Mouse (Mus musculus) left cerebral cortex, adult 2 months (tissue): Measurements from ENCODE around the gene Nxpe3. TPM values are rescaled to one million over a fixed set of nuclear protein-coding genes. Genes with fewer than 3 reads are reported as not detected.

ENCODE experiments used
- DNase-seq, 2 experiments: peaks; one replicate each; pipeline ENCODE4 v3.0.0; 2021 to 2022; ENCODE audit warnings: low spot score in 2 of 2, mixed read lengths in 1 of 2; ENCODE audit errors: extremely low spot score in 1 of 2
- H3K27ac ChIP-seq: fragments of 200-600 bp; 2 replicates; pipeline ENCODE4 v1.8.1; 2022
- H3K4me3 ChIP-seq: fragments of 200-600 bp; 2 replicates; pipeline ENCODE4 v1.8.1; 2022
- CTCF ChIP-seq: fragments of 200-600 bp; IDR thresholded peaks from 2 replicates; pipeline ENCODE4 v1.8.1; 2022; ENCODE audit warnings: antibody characterized with exemption, mild to moderate bottlenecking, moderate library complexity
- intact Hi-C: fragments of 180-260 bp; cut with DNase I; formaldehyde crosslinking; loops from one replicate; pipeline ENCODE4 v1.15.1; 2025
- long read RNA-seq, 2 experiments: library from polyadenylated mRNA; stranded (forward); transcript quantifications; one replicate each; pipeline ENCODE4 v2.0.0; 2021; ENCODE audit warnings: borderline mapping rate in 2 of 2
- total RNA-seq, 2 experiments: library from RNA; stranded (reverse); gene quantifications; 2 replicates each; pipeline ENCODE4 v1.2.3; 2021

Nxpe3 gene
- 10 to 100 TPM in 1 of 2 experiments, 1 to 10 TPM in 1; 9.4 to 10.9 TPM for total RNA-seq
- long read RNA-seq, experiment 1, partial matches to known transcripts, result 1 of 3 reads
- long read RNA-seq, experiment 1, other reads (novel, unspliced or antisense), result 2 of 3 reads
- long read RNA-seq, experiment 2, partial matches to known transcripts, result 0 of 2 reads
- long read RNA-seq, experiment 2, other reads (novel, unspliced or antisense), result 2 of 2 reads

DNA sequence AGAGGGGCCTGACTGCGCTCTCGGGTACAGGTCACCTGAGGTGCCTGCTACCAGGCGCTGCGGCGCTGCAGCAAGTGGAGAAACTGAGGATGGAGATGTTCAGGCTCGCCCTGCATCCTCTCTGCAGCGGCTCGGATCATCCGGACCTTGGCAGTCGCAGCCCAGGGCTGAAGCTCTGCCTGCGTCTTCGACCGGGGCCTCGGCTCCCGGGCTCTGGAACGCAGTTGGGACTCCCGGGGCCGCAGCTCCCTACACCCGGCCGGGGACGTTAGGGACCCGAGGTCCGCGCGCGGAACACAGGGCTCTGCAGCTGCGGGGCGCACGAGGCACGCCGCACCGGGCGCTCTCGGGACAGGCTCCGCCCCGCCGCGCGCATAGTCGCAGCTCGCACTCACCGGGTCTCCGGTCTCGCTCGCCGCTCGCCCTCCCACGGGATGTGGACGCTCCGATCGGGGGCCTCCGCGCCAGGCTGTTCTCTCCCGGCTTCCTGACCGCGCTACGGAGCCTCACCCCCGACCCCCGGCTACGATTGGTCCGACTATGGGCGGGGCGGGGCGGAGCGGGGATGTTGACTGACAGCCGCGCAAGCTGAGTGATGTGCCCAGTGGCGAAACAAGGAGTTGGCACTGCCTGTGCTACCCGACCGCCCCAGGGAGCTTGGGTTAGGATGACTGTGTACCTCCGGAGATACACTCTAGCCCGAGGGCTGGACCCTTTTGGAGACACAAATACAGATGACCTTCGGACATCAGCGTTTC is at the start of gene Nxpe3:
Gene Nxpe3, minus strand, starts transcription at position 393 of the 758 bp plus-strand sequence.
- Histone ChIP-seq H3K4me3 (peak within 1 kb of the TSS; percentile 89), H3K27ac (peak within 1 kb of the TSS; percentile 87)
- intact Hi-C loops, result loop anchor here (1.0 kb wide), 1 partner anchor 39 kb away; the partner anchor contains the start of gene Cep97
- TF ChIP-seq CTCF, result peak; percentile 26
- DNase-seq, result peak; percentile 87 to 89

DNA sequence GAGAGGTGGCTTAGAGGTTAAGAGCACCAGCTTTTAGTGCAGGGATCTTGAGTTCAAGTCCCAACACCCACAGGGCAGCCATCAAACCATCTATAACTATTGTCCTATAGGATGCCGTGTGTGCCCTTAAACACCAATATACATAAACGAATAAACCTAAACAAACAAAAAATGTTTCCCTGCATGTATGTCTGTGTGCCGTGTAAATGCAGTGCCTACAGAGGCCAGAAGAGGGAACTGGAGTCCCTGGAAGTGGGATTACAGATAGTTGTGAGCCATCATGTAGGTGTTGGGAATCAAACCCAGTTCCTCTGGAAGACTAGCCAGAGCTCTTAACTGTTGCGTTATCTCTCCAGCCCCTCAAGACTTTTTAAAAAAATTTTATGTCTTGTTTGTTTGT is 45.7 kb upstream of the Nxpe3 start:
- H3K4me3 ChIP-seq, result no peak overlapping the region
- no peak overlapping the region for H3K27ac ChIP-seq
- no peak for TF ChIP-seq CTCF
- intact Hi-C loops, result no loop called here
- DNase-seq, result no peak

DNA sequence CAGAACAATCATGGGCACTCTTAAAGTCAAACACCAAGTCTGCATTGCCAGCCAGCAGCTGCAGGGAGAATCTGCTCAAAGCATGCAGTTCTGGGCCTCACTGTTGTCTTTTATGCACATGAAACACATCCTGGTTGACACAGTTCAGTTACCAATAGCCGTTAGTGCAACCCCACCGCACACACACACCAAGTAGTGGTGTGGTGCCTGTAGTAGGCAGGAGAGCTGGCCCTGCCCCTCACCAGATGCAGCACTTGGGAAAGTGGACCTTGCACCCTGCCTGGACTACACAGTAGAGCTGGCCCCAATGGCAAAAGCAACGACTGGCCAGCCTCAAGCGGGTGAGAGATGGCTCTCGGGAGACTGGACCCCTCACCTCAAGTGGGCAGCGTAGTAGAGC is 44.6 kb upstream of the Nxpe3 start:
- TF ChIP-seq CTCF, result no peak
- no peak for DNase-seq
- H3K4me3 ChIP-seq, result no peak overlapping the region
- H3K27ac ChIP-seq, result no peak overlapping the region
- intact Hi-C loops, result no loop called here

DNA sequence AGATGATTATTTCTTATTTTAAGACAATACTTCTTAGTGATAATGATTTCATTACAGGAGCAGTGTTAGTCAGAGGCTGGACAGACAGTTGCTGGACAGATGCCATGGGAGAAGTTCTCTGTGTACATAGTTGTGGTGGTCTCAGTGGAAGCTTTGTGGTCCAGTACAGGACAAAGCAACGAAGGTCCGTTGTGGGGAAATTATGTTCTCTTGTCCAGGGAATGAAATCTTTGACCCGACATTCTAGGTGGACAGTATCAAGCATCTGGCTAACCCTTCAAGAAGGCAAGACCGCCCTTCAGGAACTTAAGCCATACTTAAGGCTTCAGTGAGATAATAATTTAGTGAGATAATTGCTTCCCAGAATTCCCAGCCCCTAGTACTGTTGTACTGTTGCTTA is 43.7 kb upstream of the Nxpe3 start:
- DNase-seq, result no peak
- intact Hi-C loops, result no loop called here
- TF ChIP-seq CTCF, result no peak

DNA sequence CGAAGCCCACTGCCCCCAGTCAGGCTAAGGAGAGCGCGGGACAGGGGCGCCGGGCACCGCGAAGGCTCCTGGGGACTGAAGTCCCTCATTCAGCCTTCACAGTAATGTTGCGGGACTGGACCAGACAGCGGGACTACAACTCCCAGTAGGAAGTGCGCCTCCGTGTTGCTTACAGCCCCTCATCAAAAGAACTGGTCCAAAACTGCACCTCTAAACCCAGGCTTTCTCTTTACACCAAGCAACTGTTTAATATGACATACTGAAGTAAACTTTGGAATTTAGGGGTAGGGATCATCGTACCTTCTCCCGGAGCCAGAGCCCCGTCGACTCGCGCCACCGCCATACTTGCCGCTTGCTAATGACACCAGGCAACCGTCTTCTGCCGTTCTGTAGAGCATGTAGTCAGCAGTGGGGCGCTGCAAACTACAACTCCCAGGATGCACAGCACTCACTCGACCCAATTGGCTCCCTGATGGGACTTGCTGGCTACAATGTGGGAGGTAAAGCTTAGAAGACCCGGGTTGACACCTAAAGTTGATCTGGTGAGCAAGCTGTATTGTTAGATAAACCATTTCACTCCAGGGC is 39.5 kb upstream of the Nxpe3 start, which contains the start of gene Cep97:
Gene Cep97, minus strand, starts transcription at position 403 of the 585 bp plus-strand sequence.
- DNase-seq, result peak; percentile 89 to 90
- no peak for TF ChIP-seq CTCF
- intact Hi-C loops, result loop anchor here (1.0 to 2.0 kb wide), 2 partner anchors 32 to 39 kb away; partner anchors contain the start of genes Nxpe3 and Rpl24
- peak within 1 kb of the TSS; percentile 62 for H3K4me3 ChIP-seq
- H3K27ac ChIP-seq, result peak within 1 kb of the TSS; percentile 87

More for the DNA sequence above, 43.7 kb upstream of the Nxpe3 start:
- Histone ChIP-seq H3K4me3 (no peak overlapping the region), H3K27ac (no peak overlapping the region)

DNA sequence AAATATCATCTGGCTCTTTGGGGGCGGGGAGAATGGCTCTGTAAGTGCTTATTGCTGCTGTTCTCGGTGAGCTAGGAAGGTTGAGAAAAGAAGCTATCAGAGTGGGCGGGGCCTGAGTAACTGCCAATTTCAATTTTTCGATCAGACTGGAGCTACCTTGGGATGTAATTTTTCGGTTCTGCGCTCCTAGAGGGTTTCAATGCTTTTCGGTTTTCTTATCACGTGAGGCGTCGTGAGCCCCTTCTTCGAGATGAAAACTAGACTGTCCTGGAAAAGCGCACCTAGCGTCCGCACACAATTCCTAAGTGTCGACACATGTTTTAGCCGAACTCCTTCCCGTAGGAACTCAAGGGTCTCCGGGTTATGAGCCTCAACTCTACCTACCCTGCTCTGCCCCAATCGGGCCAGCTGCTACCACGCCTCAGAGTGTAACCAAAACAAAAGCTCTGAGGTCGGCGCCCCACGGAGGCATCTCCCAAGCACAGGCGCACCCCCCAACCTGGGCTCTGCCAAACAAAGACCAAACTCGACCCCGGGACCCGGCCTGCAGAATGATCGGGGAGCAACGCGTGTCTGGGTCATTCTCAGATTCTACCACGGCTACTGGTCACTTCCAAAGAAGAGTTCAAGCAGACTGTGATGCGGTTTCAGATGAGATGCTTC is 38.7 kb upstream of the Nxpe3 start:
- Histone ChIP-seq H3K27ac (peak overlapping the region; percentile 87), H3K4me3 (peak overlapping the region; percentile 62)
- peak; percentile 4; the same call in 1 of the 2 replicates for TF ChIP-seq CTCF
- DNase-seq, result peak; percentile 12 to 36
- intact Hi-C loops, result loop anchor here (1.0 to 2.0 kb wide), 2 partner anchors 33 to 39 kb away; partner anchors contain the start of genes Nxpe3 and Rpl24

DNA sequence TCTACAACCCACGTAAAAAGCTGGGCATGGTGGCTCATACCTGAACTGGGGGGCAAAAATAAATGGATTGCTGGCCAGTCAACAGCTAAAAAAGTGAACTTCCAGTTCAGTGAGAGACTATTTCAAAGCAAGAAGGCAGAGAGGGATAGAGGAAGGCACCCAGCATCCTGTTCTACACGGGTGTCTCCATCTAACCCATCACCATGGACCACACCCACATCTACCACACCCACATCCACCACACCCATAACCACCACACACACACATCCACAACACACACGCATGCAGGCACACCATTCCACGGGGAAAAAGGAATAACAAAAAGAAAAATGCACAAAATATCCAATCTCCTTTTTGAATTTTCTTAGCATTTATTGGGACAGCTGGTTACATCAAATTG is 28.9 kb upstream of the Nxpe3 start:
- intact Hi-C loops, result no loop called here
- H3K27ac ChIP-seq, result no peak overlapping the region
- TF ChIP-seq CTCF, result no peak
- no peak for DNase-seq
- no peak overlapping the region for H3K4me3 ChIP-seq

DNA sequence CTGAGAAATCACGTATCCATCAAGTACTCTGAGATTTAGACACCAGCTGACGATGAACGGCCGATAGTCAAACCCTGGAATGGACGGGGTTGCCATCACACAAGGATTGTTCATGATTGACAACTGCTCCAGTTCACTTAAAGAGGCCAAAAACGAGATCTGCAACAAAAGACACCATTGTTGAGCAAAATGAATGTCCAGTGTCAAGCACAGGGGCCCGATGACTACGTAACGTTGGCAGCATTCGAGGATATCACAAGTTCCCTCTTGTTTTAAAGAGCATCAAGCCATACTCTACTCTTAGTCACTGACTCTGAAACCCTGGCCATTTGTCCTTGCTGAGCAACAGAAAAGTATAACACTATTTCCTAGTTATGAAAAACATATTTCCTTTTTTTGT is 27.0 kb upstream of the Nxpe3 start:
- no peak overlapping the region for H3K27ac ChIP-seq
- DNase-seq, result no peak
- no peak for TF ChIP-seq CTCF
- intact Hi-C loops, result no loop called here
- H3K4me3 ChIP-seq, result no peak overlapping the region

DNA sequence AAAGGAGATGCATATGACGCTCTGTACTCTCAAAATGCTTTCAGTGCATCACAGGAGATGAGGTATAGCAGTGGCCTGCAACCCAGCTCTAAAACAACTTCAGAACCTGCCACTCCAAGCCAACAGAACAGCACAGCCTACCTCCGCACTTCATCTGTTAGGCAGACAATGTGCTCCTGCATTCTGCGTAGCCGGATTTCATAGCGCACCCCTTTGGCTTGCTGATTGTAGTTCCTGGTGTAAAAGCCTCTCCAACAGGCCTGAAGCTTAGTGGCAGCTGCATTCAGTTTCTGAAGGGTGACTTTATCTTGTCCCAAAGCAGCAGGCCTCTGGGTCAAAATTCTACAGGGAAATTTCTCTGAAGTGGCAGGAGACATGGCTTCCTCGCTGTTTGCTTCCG is 19.6 kb upstream of the Nxpe3 start:
- DNase-seq, result no peak
- Histone ChIP-seq H3K27ac (no peak overlapping the region), H3K4me3 (no peak overlapping the region)
- TF ChIP-seq CTCF, result no peak
- intact Hi-C loops, result no loop called here

DNA sequence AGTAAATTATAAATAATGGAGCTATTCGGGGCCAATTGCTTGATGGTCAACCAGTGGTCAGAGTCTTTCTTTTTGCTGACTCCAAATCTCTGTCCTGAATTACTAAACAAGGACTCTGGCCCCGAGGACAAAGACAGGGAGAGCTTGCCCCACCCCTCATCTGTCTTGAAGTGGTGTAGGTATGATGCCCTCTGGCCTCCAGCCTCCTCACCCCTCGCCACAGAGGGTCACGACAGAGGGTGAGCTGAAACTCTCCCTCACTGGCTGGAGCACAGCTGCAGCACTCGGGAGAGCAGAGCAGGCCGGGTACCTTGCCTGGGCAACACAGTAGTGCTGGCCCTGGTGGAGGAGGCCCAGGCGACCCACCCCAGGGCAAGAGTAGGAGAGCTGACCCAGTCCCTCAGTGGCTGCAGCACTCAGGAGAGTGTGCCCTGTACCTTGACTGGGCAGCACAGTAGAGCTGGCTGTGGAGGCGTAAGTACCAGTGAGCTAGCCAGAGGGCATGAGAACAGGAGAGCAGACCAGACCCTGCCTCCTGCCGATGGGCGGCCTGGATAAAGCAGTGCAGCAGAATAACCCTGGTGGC is 15.2 kb upstream of the Nxpe3 start:
- TF ChIP-seq CTCF, result no peak
- no peak for DNase-seq
- Histone ChIP-seq H3K4me3 (no peak overlapping the region), H3K27ac (no peak overlapping the region)
- intact Hi-C loops, result no loop called here

DNA sequence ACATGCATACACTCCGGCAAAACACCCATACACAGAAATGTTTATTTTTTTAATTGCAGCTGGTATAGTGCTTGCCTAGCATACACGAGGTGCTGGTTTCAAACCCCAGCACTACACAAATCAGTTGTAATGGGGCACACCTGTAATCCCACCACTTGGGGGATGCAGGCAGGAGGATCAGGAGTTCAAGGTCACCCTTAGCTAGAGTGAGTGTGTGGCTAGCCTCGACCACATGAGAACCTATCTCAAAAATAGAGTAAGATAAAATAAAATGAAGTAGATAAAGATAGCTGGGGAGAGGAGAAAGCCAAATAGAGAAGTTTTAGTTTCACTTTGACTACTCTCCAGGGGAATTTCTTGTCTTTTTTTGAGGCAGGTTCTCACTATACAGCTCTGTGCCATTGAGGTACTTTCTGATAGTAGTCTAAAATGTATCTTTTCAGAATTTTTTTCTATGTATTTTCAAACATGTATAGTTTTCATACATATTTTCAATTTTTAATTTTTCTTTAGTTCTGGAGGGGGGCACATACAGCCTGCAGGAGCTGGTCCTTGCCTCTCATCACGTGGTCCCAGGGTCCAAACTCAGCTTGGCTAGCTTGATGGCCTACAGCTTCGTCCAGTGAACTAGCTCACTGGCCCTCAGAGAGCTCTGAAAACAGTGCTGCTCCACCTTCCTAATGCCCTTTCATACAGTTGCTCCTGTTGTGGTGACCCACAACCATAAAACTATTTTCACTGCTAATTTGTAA is 12.0 kb upstream of the Nxpe3 start:
- DNase-seq, result no peak
- TF ChIP-seq CTCF, result no peak
- H3K4me3 ChIP-seq, result no peak overlapping the region
- intact Hi-C loops, result no loop called here
- no peak overlapping the region for H3K27ac ChIP-seq
